Mouse (Mus musculus) left cerebral cortex, adult 6 months (tissue): Measurements from ENCODE around the gene 9630041A04Rik. TPM values are rescaled to one million over a fixed set of nuclear protein-coding genes. Genes with fewer than 3 reads are reported as not detected.

Experiments used
- long read RNA-seq, 2 experiments: library from polyadenylated mRNA; unstranded; transcript quantifications; one replicate each; pipeline ENCODE4 v2.0.0; 2019 to 2020
- polyA plus RNA-seq: library from polyadenylated mRNA; unstranded; fragments of <200 nt; fragmentation: Nextera tagmentation; gene quantifications from 2 replicates; pipeline ENCODE4 v1.2.3, GENCODE M21; 2021

Gene 9630041A04Rik
- polyA plus RNA-seq: not detected in 2 replicates
- long read RNA-seq, experiment 1: 0 reads
- long read RNA-seq, experiment 2, partial matches to known transcripts: 0 of 2 reads
- long read RNA-seq, experiment 2, other reads (novel, unspliced or antisense): 2 of 2 reads

GRCm38 (mm10) chr9:101861596-101862471, at the start of gene 9630041A04Rik:
9630041A04Rik (plus strand) TSS chr9:101861841.

